In the genomic region with DNA sequence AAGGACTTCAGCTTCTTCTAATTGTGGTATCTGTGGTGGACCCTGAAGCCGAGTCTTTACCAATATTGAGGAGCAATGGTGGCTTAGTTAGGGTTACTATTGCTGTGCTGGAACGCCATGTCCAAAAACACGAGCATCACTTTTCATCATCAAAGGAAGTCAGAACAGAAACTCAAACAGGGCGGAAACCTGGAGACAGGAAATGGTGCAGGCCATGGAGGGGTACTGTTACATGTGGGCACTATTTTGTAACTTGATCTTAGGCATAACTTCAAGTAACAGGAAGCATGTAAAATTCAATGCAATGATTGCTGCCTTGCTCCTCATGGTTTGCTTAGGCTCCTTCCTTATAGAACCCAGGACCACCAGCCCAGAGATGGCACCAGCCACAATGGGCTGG, we compare ENCODE assay signal across 17 mouse cellular contexts.
"Had no signal": no experiment of that assay in that cellular context is flagged by ENCODE, and none has a peak within 500 bp of the region (broad histone marks: within the 10 kb centered on the region; RNA-seq: fewer than 3 reads in every experiment).

No protein-coding gene starts in this region.

- H3K36me3 ChIP-seq: kidney, embryonic 15.5 days; limb, embryonic 12.5 days; liver, embryonic 13.5 days; lung, embryonic 15.5 days; midbrain, embryonic 15.5 days; stomach, embryonic 15.5 days had no signal

- H3K9ac ChIP-seq: kidney, embryonic 15.5 days; limb, embryonic 12.5 days; liver, embryonic 13.5 days; liver, postnatal 0 days; lung, embryonic 15.5 days; midbrain, embryonic 15.5 days; stomach, embryonic 15.5 days had no signal

- DNase-seq: kidney, adult 2 months; kidney, postnatal 25 days; layer of hippocampus, adult 9-11 months; layer of hippocampus, postnatal 36 days; liver; liver, embryonic 13.5 days; liver, postnatal 0 days; lung, postnatal 14 days; right cerebral cortex, postnatal 14 days; thymus, postnatal 25 days had no signal

- ATAC-seq: intestine, embryonic 16.5 days; liver, postnatal 0 days; midbrain, embryonic 15.5 days had no signal

- H3K4me2 ChIP-seq: kidney, embryonic 15.5 days; limb, embryonic 12.5 days; liver, embryonic 13.5 days; lung, embryonic 15.5 days; midbrain, embryonic 15.5 days; stomach, embryonic 15.5 days had no signal

- H3K9me3 ChIP-seq: kidney, embryonic 15.5 days; limb, embryonic 12.5 days; liver, embryonic 13.5 days; lung, embryonic 15.5 days; midbrain, embryonic 15.5 days; stomach, embryonic 15.5 days had no signal

- H3K27me3 ChIP-seq: kidney, embryonic 15.5 days; limb, embryonic 12.5 days; liver, embryonic 13.5 days; lung, embryonic 15.5 days; midbrain, embryonic 15.5 days; stomach, embryonic 15.5 days had no signal

- H3K27ac ChIP-seq: kidney, embryonic 15.5 days; limb, embryonic 12.5 days; liver, embryonic 13.5 days; lung, embryonic 15.5 days; macrophage; midbrain, embryonic 15.5 days; stomach, embryonic 15.5 days had no signal

- H3K4me3 ChIP-seq: kidney, embryonic 15.5 days; limb, embryonic 12.5 days; liver, embryonic 13.5 days; lung, embryonic 15.5 days; midbrain, embryonic 15.5 days; stomach, embryonic 15.5 days had no signal
